Mouse (Mus musculus): ENCODE measurements around the gene Bsn. TPM values are rescaled to one million over a fixed set of nuclear protein-coding genes. Genes with fewer than 3 reads are reported as not detected.

Gene Bsn
- polyA plus RNA-seq, 1 experiment from 2014 or later = 2.7 TPM

GRCm38 (mm10) chr9:108095518-108095917 lies 94.7 kb downstream of the Bsn start:
- H3K9ac ChIP-seq (replicated peaks; ENCODE audit: low read depth, low read length) = no peak overlapping the region
- peak overlapping the region; percentile 69 for H3K4me3 ChIP-seq (ENCODE audit: low read depth, low read length)
- no peak overlapping the region for H3K27ac ChIP-seq (ENCODE audit: low read length)
- H3K4me2 ChIP-seq (replicated peaks; ENCODE audit: low read depth, low read length) = peak overlapping the region; percentile 67
- no peak for ATAC-seq (ENCODE audit: insufficient number of reproducible peaks, insufficient read depth, low FRiP score, low read depth)
- H3K9me3 ChIP-seq (ENCODE audit: control insufficient read depth, low read depth, low read length) = no peaks in the 10 kb centered on the region
- peaks cover 15% of the 10 kb centered on the region; the same call in 1 of the 2 replicates for H3K4me1 ChIP-seq (ENCODE audit: control insufficient read depth, insufficient read depth, low read length)
- H3K27me3 ChIP-seq (ENCODE audit: control insufficient read depth, insufficient read depth, low read length) = no peaks in the 10 kb centered on the region
- 9% methylated on average over 3 of the region's 3 CpGs for WGBS
- H3K36me3 ChIP-seq (ENCODE audit: control insufficient read depth, insufficient read depth, low read length) = peaks cover 15% of the 10 kb centered on the region

- ATAC-seq (ENCODE audit: insufficient number of reproducible peaks, insufficient read depth, low FRiP score, low read depth) = peak; percentile 62; the same call in 1 of the 2 replicates
- no peaks in the 10 kb centered on the region for H3K27me3 ChIP-seq (ENCODE audit: control insufficient read depth, insufficient read depth, low read length)
- H3K9me3 ChIP-seq (ENCODE audit: control insufficient read depth, low read depth, low read length) = no peaks in the 10 kb centered on the region
- H3K4me1 ChIP-seq (ENCODE audit: control insufficient read depth, insufficient read depth, low read length) = peaks cover 15% of the 10 kb centered on the region; the same call in 1 of the 2 replicates
- H3K4me3 ChIP-seq (ENCODE audit: low read depth, low read length) = peak overlapping the region; percentile 69
- peaks cover 20% of the 10 kb centered on the region for H3K36me3 ChIP-seq (ENCODE audit: control insufficient read depth, insufficient read depth, low read length)
- H3K27ac ChIP-seq (ENCODE audit: low read length) = no peak overlapping the region
- H3K4me2 ChIP-seq (replicated peaks; ENCODE audit: low read depth, low read length) = peak overlapping the region; percentile 67
- H3K9ac ChIP-seq (replicated peaks; ENCODE audit: low read depth, low read length) = 0 out of 2 replicates have a peak overlapping the region, but pooled peaks have one; percentile 1
- under 1% methylated on average over 16 of the region's 16 CpGs for WGBS
Measured at GRCm38 (mm10) chr9:108094998-108095411, 95.2 kb downstream of the Bsn start.

DNA sequence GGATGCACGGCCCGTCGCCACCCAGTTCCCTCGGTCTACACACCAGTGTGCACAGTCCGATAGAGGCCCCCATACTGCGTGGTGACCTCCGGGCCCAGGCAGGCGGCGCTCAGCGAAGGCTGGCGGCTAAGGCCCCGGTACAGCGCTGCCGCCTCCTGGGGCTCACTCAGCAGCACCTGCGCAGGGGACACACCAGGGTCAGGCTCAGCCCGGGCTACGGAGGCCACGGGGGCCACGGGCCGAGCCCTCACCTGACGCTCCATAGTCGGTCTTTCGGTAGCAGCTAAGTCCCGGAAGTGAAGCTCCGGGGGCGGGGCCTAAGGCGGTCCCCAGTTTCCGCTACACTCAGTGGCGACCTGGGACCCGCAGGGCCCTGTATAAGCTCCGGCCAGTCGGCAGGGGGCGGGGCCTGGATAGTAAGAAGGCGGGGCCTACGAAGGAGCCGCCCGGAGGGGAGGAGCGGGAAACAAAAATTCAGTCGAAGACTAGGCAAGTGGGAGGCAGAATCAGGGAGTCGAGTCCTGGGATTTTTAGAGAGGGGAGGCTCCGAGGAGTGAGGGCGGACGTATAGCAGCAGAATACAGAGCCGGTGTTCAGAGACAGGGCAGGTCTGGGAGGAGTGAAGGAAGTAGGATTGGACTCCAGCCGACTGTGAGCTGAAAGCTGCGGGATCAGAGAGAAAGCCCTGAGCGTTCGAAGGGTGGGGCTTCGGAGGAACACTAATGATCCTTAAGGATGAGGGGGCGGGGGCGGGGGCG lies 95.8 kb downstream of the Bsn start, which contains the start of gene Apeh:
Gene Apeh (minus strand): TSS at position 423 of the 758 bp plus-strand sequence.
- Histone ChIP-seq H3K4me1 (ENCODE audit: control insufficient read depth, insufficient read depth, low read length) (peaks cover 15% of the 10 kb centered on the region; the same call in 1 of the 2 replicates), H3K9ac (replicated peaks; ENCODE audit: low read depth, low read length) (peak within 1 kb of the TSS; percentile 43), H3K4me2 (replicated peaks; ENCODE audit: low read depth, low read length) (peak within 1 kb of the TSS; percentile 67), H3K27ac (ENCODE audit: low read length) (peak within 1 kb of the TSS; percentile 68), H3K4me3 (ENCODE audit: low read depth, low read length) (peak within 1 kb of the TSS; percentile 69), H3K36me3 (ENCODE audit: control insufficient read depth, insufficient read depth, low read length) (peaks cover 26% of the 10 kb centered on the region), H3K9me3 (ENCODE audit: control insufficient read depth, low read depth, low read length) (no peaks in the 10 kb centered on the region), H3K27me3 (ENCODE audit: control insufficient read depth, insufficient read depth, low read length) (no peaks in the 10 kb centered on the region)
- WGBS = under 1% methylated on average over 52 of the region's 52 CpGs
- peak; percentile 95 for ATAC-seq (ENCODE audit: insufficient number of reproducible peaks, insufficient read depth, low FRiP score, low read depth)

GRCm38 (mm10) chr9:108093586-108093985 lies 96.6 kb downstream of the Bsn start:
- no peaks in the 10 kb centered on the region for H3K27me3 ChIP-seq (ENCODE audit: control insufficient read depth, insufficient read depth, low read length)
- 73% methylated on average over 10 of the region's 10 CpGs for WGBS
- H3K27ac ChIP-seq (ENCODE audit: low read length) = no peak overlapping the region; the same call in 1 of the 2 replicates
- peak overlapping the region; percentile 67 for H3K4me2 ChIP-seq (replicated peaks; ENCODE audit: low read depth, low read length)
- peak overlapping the region; percentile 43 for H3K9ac ChIP-seq (replicated peaks; ENCODE audit: low read depth, low read length)
- peaks cover 29% of the 10 kb centered on the region for H3K36me3 ChIP-seq (ENCODE audit: control insufficient read depth, insufficient read depth, low read length)
- H3K4me1 ChIP-seq (ENCODE audit: control insufficient read depth, insufficient read depth, low read length) = peaks cover 15% of the 10 kb centered on the region; the same call in 1 of the 2 replicates
- peak overlapping the region; percentile 69 for H3K4me3 ChIP-seq (ENCODE audit: low read depth, low read length)
- ATAC-seq (ENCODE audit: insufficient number of reproducible peaks, insufficient read depth, low FRiP score, low read depth) = no peak
- H3K9me3 ChIP-seq (ENCODE audit: control insufficient read depth, low read depth, low read length) = no peaks in the 10 kb centered on the region

- Histone ChIP-seq H3K9ac (replicated peaks; ENCODE audit: low read depth, low read length) (no peak overlapping the region), H3K27me3 (ENCODE audit: control insufficient read depth, insufficient read depth, low read length) (no peaks in the 10 kb centered on the region), H3K36me3 (ENCODE audit: control insufficient read depth, insufficient read depth, low read length) (peaks cover 49% of the 10 kb centered on the region), H3K9me3 (ENCODE audit: control insufficient read depth, low read depth, low read length) (no peaks in the 10 kb centered on the region), H3K4me2 (replicated peaks; ENCODE audit: low read depth, low read length) (no peak overlapping the region), H3K4me3 (ENCODE audit: low read depth, low read length) (no peak overlapping the region), H3K27ac (ENCODE audit: low read length) (no peak overlapping the region), H3K4me1 (ENCODE audit: control insufficient read depth, insufficient read depth, low read length) (peaks cover 6% of the 10 kb centered on the region; the same call in 1 of the 2 replicates)
- WGBS = 90% methylated on average over 7 of the region's 7 CpGs
- ATAC-seq (ENCODE audit: insufficient number of reproducible peaks, insufficient read depth, low FRiP score, low read depth) = no peak
Measured at GRCm38 (mm10) chr9:108090611-108091120, 99.5 kb downstream of the Bsn start.

- 92% methylated on average over 4 of the region's 4 CpGs for WGBS
- H3K4me3 ChIP-seq (ENCODE audit: low read depth, low read length) = no peak overlapping the region
- peaks cover 39% of the 10 kb centered on the region for H3K36me3 ChIP-seq (ENCODE audit: control insufficient read depth, insufficient read depth, low read length)
- H3K27me3 ChIP-seq (ENCODE audit: control insufficient read depth, insufficient read depth, low read length) = peaks cover 15% of the 10 kb centered on the region; the same call in 1 of the 2 replicates
- H3K9me3 ChIP-seq (ENCODE audit: control insufficient read depth, low read depth, low read length) = no peaks in the 10 kb centered on the region
- ATAC-seq (ENCODE audit: insufficient number of reproducible peaks, insufficient read depth, low FRiP score, low read depth) = no peak
- 0 out of 2 replicates have a peak, but pooled peaks cover 4% of the 10 kb centered on the region for H3K4me1 ChIP-seq (ENCODE audit: control insufficient read depth, insufficient read depth, low read length)
- no peak overlapping the region for H3K4me2 ChIP-seq (replicated peaks; ENCODE audit: low read depth, low read length)
- H3K9ac ChIP-seq (replicated peaks; ENCODE audit: low read depth, low read length) = no peak overlapping the region
- no peak overlapping the region for H3K27ac ChIP-seq (ENCODE audit: low read length)
Measured at GRCm38 (mm10) chr9:108085261-108085660, 104.9 kb downstream of the Bsn start.

GRCm38 (mm10) chr9:108083561-108083960 lies 106.6 kb downstream of the Bsn start:
- Histone ChIP-seq H3K27ac (ENCODE audit: low read length) (no peak overlapping the region), H3K9me3 (ENCODE audit: control insufficient read depth, low read depth, low read length) (no peaks in the 10 kb centered on the region), H3K27me3 (ENCODE audit: control insufficient read depth, insufficient read depth, low read length) (peaks cover 15% of the 10 kb centered on the region; the same call in 1 of the 2 replicates), H3K4me1 (ENCODE audit: control insufficient read depth, insufficient read depth, low read length) (peaks cover 10% of the 10 kb centered on the region), H3K4me2 (replicated peaks; ENCODE audit: low read depth, low read length) (no peak overlapping the region), H3K4me3 (ENCODE audit: low read depth, low read length) (no peak overlapping the region), H3K36me3 (ENCODE audit: control insufficient read depth, insufficient read depth, low read length) (peaks cover 28% of the 10 kb centered on the region), H3K9ac (replicated peaks; ENCODE audit: low read depth, low read length) (no peak overlapping the region)
- no peak for ATAC-seq (ENCODE audit: insufficient number of reproducible peaks, insufficient read depth, low FRiP score, low read depth)
- WGBS = 78% methylated on average over 6 of the region's 6 CpGs

- Histone ChIP-seq H3K36me3 (ENCODE audit: control insufficient read depth, insufficient read depth, low read length) (peaks cover 23% of the 10 kb centered on the region), H3K27ac (ENCODE audit: low read length) (no peak within 1 kb of the TSS), H3K4me3 (ENCODE audit: low read depth, low read length) (peak within 1 kb of the TSS; percentile 6; the same call in 1 of the 2 replicates), H3K4me1 (ENCODE audit: control insufficient read depth, insufficient read depth, low read length) (peaks cover 15% of the 10 kb centered on the region), H3K9ac (replicated peaks; ENCODE audit: low read depth, low read length) (no peak within 1 kb of the TSS; the same call in 1 of the 2 replicates), H3K27me3 (ENCODE audit: control insufficient read depth, insufficient read depth, low read length) (peaks cover 15% of the 10 kb centered on the region; the same call in 1 of the 2 replicates), H3K4me2 (replicated peaks; ENCODE audit: low read depth, low read length) (peak within 1 kb of the TSS; percentile 29), H3K9me3 (ENCODE audit: control insufficient read depth, low read depth, low read length) (no peaks in the 10 kb centered on the region)
- 26% methylated on average over 12 of the region's 12 CpGs for WGBS
- no peak for ATAC-seq (ENCODE audit: insufficient number of reproducible peaks, insufficient read depth, low FRiP score, low read depth)
Measured at GRCm38 (mm10) chr9:108082988-108083431, 107.2 kb downstream of the Bsn start, which contains the start of gene Rnf123. Gene Rnf123 (minus strand): TSS chr9:108083346.
